Mouse (Mus musculus): Measurements from ENCODE around the gene Stx5a. TPM values are rescaled to one million over a fixed set of nuclear protein-coding genes. Genes with fewer than 3 reads are reported as not detected.

Stx5a gene
- polyA plus RNA-seq, 1 experiment from 2014 or later, result 111 TPM

GRCm38 (mm10) chr19:8745382-8745781 is 4.2 kb downstream of the Stx5a start:
- H3K4me3 ChIP-seq (ENCODE audit: low read depth, low read length), result no peak overlapping the region
- H3K4me2 ChIP-seq (replicated peaks; ENCODE audit: low read depth, low read length), result no peak overlapping the region
- H3K36me3 ChIP-seq (ENCODE audit: control insufficient read depth, insufficient read depth, low read length), result peaks cover 7% of the 10 kb centered on the region
- ATAC-seq (ENCODE audit: low FRiP score) (no peak), DNase-seq (ENCODE audit: low spot score) (no peak)
- H3K27me3 ChIP-seq (ENCODE audit: control insufficient read depth, insufficient read depth, low read length), result no peaks in the 10 kb centered on the region
- no peak overlapping the region for H3K27ac ChIP-seq (ENCODE audit: low read depth, low read length)
- whole genome bisulfite sequencing, result 89% methylated on average over 1 of the region's 1 CpGs
- H3K9me3 ChIP-seq (ENCODE audit: control insufficient read depth, low read length), result no peaks in the 10 kb centered on the region
- H3K9ac ChIP-seq (ENCODE audit: low read depth, low read length), result no peak overlapping the region
- 0 out of 2 replicates have a peak, but pooled peaks cover 6% of the 10 kb centered on the region for H3K4me1 ChIP-seq (replicated peaks; ENCODE audit: control insufficient read depth, insufficient read depth, low read length)

GRCm38 (mm10) chr19:8747368-8747767 is 6.2 kb downstream of the Stx5a start:
- no peak overlapping the region for H3K4me2 ChIP-seq (replicated peaks; ENCODE audit: low read depth, low read length)
- no peak for DNase-seq (ENCODE audit: low spot score)
- WGBS, result 76% methylated on average over 2 of the region's 2 CpGs
- no peak for ATAC-seq (ENCODE audit: low FRiP score)
- 0 out of 2 replicates have a peak, but pooled peaks cover 4% of the 10 kb centered on the region for H3K4me1 ChIP-seq (replicated peaks; ENCODE audit: control insufficient read depth, insufficient read depth, low read length)
- no peak overlapping the region for H3K4me3 ChIP-seq (ENCODE audit: low read depth, low read length)
- H3K27me3 ChIP-seq (ENCODE audit: control insufficient read depth, insufficient read depth, low read length), result no peaks in the 10 kb centered on the region
- H3K27ac ChIP-seq (ENCODE audit: low read depth, low read length), result no peak overlapping the region
- peaks cover 10% of the 10 kb centered on the region for H3K36me3 ChIP-seq (ENCODE audit: control insufficient read depth, insufficient read depth, low read length)
- no peak overlapping the region for H3K9ac ChIP-seq (ENCODE audit: low read depth, low read length)
- no peaks in the 10 kb centered on the region for H3K9me3 ChIP-seq (ENCODE audit: control insufficient read depth, low read length)

- Histone ChIP-seq H3K4me3 (ENCODE audit: low read depth, low read length) (no peak overlapping the region), H3K9ac (ENCODE audit: low read depth, low read length) (no peak overlapping the region), H3K9me3 (ENCODE audit: control insufficient read depth, low read length) (no peaks in the 10 kb centered on the region), H3K4me2 (replicated peaks; ENCODE audit: low read depth, low read length) (no peak overlapping the region), H3K4me1 (replicated peaks; ENCODE audit: control insufficient read depth, insufficient read depth, low read length) (peaks cover 4% of the 10 kb centered on the region), H3K27ac (ENCODE audit: low read depth, low read length) (no peak overlapping the region), H3K36me3 (ENCODE audit: control insufficient read depth, insufficient read depth, low read length) (peaks cover 10% of the 10 kb centered on the region), H3K27me3 (ENCODE audit: control insufficient read depth, insufficient read depth, low read length) (no peaks in the 10 kb centered on the region)
- ATAC-seq (ENCODE audit: low FRiP score) (no peak), DNase-seq (ENCODE audit: low spot score) (no peak)
- 78% methylated on average over 3 of the region's 3 CpGs for WGBS
Measured at GRCm38 (mm10) chr19:8755652-8756051, 14.4 kb downstream of the Stx5a start.

- DNase-seq (ENCODE audit: low spot score) (peak; percentile 98), ATAC-seq (ENCODE audit: low FRiP score) (peak; percentile 93)
- Histone ChIP-seq H3K9ac (ENCODE audit: low read depth, low read length) (peak within 1 kb of the TSS; percentile 87), H3K27ac (ENCODE audit: low read depth, low read length) (peak within 1 kb of the TSS; percentile 72), H3K9me3 (ENCODE audit: control insufficient read depth, low read length) (no peaks in the 10 kb centered on the region), H3K27me3 (ENCODE audit: control insufficient read depth, insufficient read depth, low read length) (no peaks in the 10 kb centered on the region), H3K4me3 (ENCODE audit: low read depth, low read length) (peak within 1 kb of the TSS; percentile 84), H3K36me3 (ENCODE audit: control insufficient read depth, insufficient read depth, low read length) (peaks cover 6% of the 10 kb centered on the region), H3K4me2 (replicated peaks; ENCODE audit: low read depth, low read length) (peak within 1 kb of the TSS; percentile 63), H3K4me1 (replicated peaks; ENCODE audit: control insufficient read depth, insufficient read depth, low read length) (peaks cover 4% of the 10 kb centered on the region)
- under 1% methylated on average over 75 of the region's 75 CpGs for WGBS
Measured at GRCm38 (mm10) chr19:8756635-8757387, 15.6 kb downstream of the Stx5a start, which contains the start of gene Nxf1. Gene Nxf1, plus strand, starts transcription at chr19:8757073.

GRCm38 (mm10) chr19:8757471-8757998 is 16.3 kb downstream of the Stx5a start:
- peak; percentile 6; the same call in 1 of the 2 replicates for ATAC-seq (ENCODE audit: low FRiP score)

GRCm38 (mm10) chr19:8758899-8759298 is 17.7 kb downstream of the Stx5a start:
- Histone ChIP-seq H3K4me3 (ENCODE audit: low read depth, low read length) (no peak overlapping the region), H3K4me2 (replicated peaks; ENCODE audit: low read depth, low read length) (no peak overlapping the region), H3K36me3 (ENCODE audit: control insufficient read depth, insufficient read depth, low read length) (peaks cover 11% of the 10 kb centered on the region), H3K4me1 (replicated peaks; ENCODE audit: control insufficient read depth, insufficient read depth, low read length) (peaks cover 4% of the 10 kb centered on the region), H3K9me3 (ENCODE audit: control insufficient read depth, low read length) (no peaks in the 10 kb centered on the region), H3K27me3 (ENCODE audit: control insufficient read depth, insufficient read depth, low read length) (no peaks in the 10 kb centered on the region), H3K27ac (ENCODE audit: low read depth, low read length) (no peak overlapping the region), H3K9ac (ENCODE audit: low read depth, low read length) (no peak overlapping the region)
- no peak for ATAC-seq (ENCODE audit: low FRiP score)
- 93% methylated on average over 2 of the region's 2 CpGs for WGBS
- DNase-seq (ENCODE audit: low spot score), result no peak

More at GRCm38 (mm10) chr19:8757471-8757998, 16.3 kb downstream of the Stx5a start:
- DNase-seq (ENCODE audit: low spot score), result no peak
- 8% methylated on average over 14 of the region's 14 CpGs for WGBS
- H3K27me3 ChIP-seq (ENCODE audit: control insufficient read depth, insufficient read depth, low read length), result no peaks in the 10 kb centered on the region
- H3K9me3 ChIP-seq (ENCODE audit: control insufficient read depth, low read length), result no peaks in the 10 kb centered on the region
- peak overlapping the region; percentile 87 for H3K9ac ChIP-seq (ENCODE audit: low read depth, low read length)
- H3K4me1 ChIP-seq (replicated peaks; ENCODE audit: control insufficient read depth, insufficient read depth, low read length), result peaks cover 4% of the 10 kb centered on the region
- H3K4me2 ChIP-seq (replicated peaks; ENCODE audit: low read depth, low read length), result peak overlapping the region; percentile 63
- H3K27ac ChIP-seq (ENCODE audit: low read depth, low read length), result peak overlapping the region; percentile 72; the same call in 1 of the 2 replicates
- H3K36me3 ChIP-seq (ENCODE audit: control insufficient read depth, insufficient read depth, low read length), result peaks cover 6% of the 10 kb centered on the region
- peak overlapping the region; percentile 84 for H3K4me3 ChIP-seq (ENCODE audit: low read depth, low read length)

GRCm38 (mm10) chr19:8760757-8761156 is 19.5 kb downstream of the Stx5a start:
- Histone ChIP-seq H3K4me2 (replicated peaks; ENCODE audit: low read depth, low read length) (no peak overlapping the region), H3K4me3 (ENCODE audit: low read depth, low read length) (no peak overlapping the region), H3K36me3 (ENCODE audit: control insufficient read depth, insufficient read depth, low read length) (peaks cover 21% of the 10 kb centered on the region), H3K9me3 (ENCODE audit: control insufficient read depth, low read length) (no peaks in the 10 kb centered on the region), H3K4me1 (replicated peaks; ENCODE audit: control insufficient read depth, insufficient read depth, low read length) (peaks cover 4% of the 10 kb centered on the region), H3K9ac (ENCODE audit: low read depth, low read length) (no peak overlapping the region), H3K27me3 (ENCODE audit: control insufficient read depth, insufficient read depth, low read length) (no peaks in the 10 kb centered on the region), H3K27ac (ENCODE audit: low read depth, low read length) (no peak overlapping the region)
- 93% methylated on average over 2 of the region's 2 CpGs for WGBS
- DNase-seq (ENCODE audit: low spot score), result no peak
- ATAC-seq (ENCODE audit: low FRiP score), result no peak

- ATAC-seq (ENCODE audit: low FRiP score) (no peak), DNase-seq (ENCODE audit: low spot score) (no peak)
- H3K4me2 ChIP-seq (replicated peaks; ENCODE audit: low read depth, low read length), result no peak overlapping the region
- H3K4me1 ChIP-seq (replicated peaks; ENCODE audit: control insufficient read depth, insufficient read depth, low read length), result peaks cover under 1% of the 10 kb centered on the region
- peaks cover 35% of the 10 kb centered on the region for H3K36me3 ChIP-seq (ENCODE audit: control insufficient read depth, insufficient read depth, low read length)
- no peaks in the 10 kb centered on the region for H3K27me3 ChIP-seq (ENCODE audit: control insufficient read depth, insufficient read depth, low read length)
- no peak overlapping the region for H3K9ac ChIP-seq (ENCODE audit: low read depth, low read length)
- no peaks in the 10 kb centered on the region for H3K9me3 ChIP-seq (ENCODE audit: control insufficient read depth, low read length)
- no peak overlapping the region for H3K4me3 ChIP-seq (ENCODE audit: low read depth, low read length)
- 95% methylated on average over 4 of the region's 4 CpGs for WGBS
- no peak overlapping the region for H3K27ac ChIP-seq (ENCODE audit: low read depth, low read length)
Measured at GRCm38 (mm10) chr19:8763276-8763675, 22.1 kb downstream of the Stx5a start.

- Histone ChIP-seq H3K27me3 (ENCODE audit: control insufficient read depth, insufficient read depth, low read length) (no peaks in the 10 kb centered on the region), H3K9ac (ENCODE audit: low read depth, low read length) (no peak overlapping the region), H3K27ac (ENCODE audit: low read depth, low read length) (no peak overlapping the region), H3K4me3 (ENCODE audit: low read depth, low read length) (no peak overlapping the region), H3K4me2 (replicated peaks; ENCODE audit: low read depth, low read length) (no peak overlapping the region), H3K4me1 (replicated peaks; ENCODE audit: control insufficient read depth, insufficient read depth, low read length) (no peaks in the 10 kb centered on the region), H3K9me3 (ENCODE audit: control insufficient read depth, low read length) (no peaks in the 10 kb centered on the region), H3K36me3 (ENCODE audit: control insufficient read depth, insufficient read depth, low read length) (peaks cover 42% of the 10 kb centered on the region)
- WGBS, result 95% methylated on average over 9 of the region's 9 CpGs
- no peak for ATAC-seq (ENCODE audit: low FRiP score)
- no peak for DNase-seq (ENCODE audit: low spot score)
Measured at GRCm38 (mm10) chr19:8765562-8765961, 24.3 kb downstream of the Stx5a start.

Measured in hindbrain, embryonic 11.5 days (tissue).